Mouse (Mus musculus) CD4-positive, CD25-positive, alpha-beta regulatory T cell, adult 9 weeks (primary cell): ENCODE measurements around the gene Eif2ak4. TPM values are rescaled to one million over a fixed set of nuclear protein-coding genes. Genes with fewer than 3 reads are reported as not detected.

Experiments
- polyA plus RNA-seq: library from polyadenylated mRNA; unstranded; fragments of 100-300 nt; shearing (Covaris generic); gene quantifications from one replicate; pipeline ENCODE4 v1.2.1, GENCODE M21; 2017

Eif2ak4 gene
- polyA plus RNA-seq: 9.5 TPM

DNA sequence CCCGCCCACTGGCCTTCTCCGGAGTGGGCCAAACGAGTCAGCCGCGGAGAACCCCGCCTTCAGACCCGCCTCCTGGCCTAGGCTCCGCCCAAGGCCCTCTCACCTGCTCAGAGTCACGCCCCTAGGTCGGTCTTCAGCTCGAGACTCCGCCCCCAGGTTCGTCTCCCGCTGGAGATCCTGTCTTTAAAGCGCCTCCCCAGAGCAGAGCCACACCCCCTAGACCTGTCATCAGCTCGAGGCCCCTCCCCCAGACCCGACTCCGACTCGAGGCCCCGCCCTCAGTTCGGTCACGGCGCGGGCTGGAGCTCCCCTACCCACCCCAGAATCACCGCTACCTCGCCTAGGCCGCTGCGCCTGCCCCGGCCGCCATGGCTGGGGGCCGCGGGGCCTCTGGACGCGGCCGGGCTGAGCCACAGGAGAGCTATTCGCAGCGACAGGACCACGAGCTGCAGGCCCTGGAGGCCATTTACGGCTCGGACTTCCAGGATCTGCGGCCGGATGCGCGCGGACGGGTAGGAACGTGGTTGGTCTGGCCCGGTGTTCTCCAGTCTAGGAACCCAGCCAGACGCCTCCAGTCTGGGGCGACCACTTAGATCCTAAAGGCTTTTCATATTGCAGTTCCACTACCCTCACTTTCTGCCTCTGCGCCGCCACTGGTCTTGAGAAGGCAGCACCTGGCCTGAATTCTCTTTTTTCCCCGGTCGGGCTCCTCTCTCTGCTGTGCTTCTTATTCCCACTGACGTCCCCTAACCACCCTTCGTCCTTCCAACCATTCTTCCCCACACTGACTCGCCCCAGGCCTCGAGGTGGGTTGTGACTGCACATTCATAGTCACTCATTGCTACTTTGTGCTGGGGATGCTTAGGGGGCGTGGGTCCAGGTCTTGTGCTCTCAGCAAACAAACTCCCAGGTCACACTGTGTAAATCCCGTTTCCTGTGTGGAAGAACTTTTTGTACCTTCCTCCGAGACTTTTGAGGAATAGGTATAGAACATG is at the start of gene Eif2ak4:
TSS of gene Eif2ak4 (plus strand) at position 278 of the 995 bp plus-strand sequence.

DNA sequence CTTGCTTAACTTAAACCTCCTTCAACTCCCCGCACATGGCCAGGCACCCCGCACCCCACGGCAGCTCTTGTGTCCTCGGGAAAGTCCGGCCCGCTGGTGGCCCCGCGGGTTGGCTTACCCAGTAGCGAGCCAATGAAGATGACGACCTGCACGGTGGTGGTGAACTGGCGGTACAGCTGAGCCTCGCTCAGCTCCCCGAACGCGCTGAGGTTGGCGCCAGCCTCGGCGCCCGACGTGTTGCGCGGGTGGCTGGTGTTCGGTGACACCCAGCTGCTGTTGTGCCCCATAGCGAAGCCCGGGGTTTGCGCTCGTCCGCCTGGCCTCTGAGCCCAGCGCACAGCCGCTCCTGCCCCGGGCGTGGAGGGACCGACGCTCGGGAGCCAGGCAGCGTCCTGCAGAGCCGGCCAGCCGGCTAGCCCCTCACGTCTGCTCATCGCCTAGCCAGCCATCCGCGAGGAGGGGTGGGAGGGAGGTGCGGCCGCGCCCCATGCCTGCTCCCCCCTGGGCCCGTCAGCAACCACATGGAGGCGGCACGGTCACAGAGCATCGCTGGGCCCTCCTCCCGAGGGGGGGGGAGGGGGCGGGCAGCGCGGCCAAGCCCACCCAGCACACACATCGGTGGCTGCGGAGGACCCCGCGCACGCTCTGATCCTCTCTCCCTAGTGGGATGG is 15.4 kb upstream of the Eif2ak4 start, which contains the start of gene Gpr176:
TSS of gene Gpr176 (minus strand) at position 519 of the 671 bp plus-strand sequence.

DNA sequence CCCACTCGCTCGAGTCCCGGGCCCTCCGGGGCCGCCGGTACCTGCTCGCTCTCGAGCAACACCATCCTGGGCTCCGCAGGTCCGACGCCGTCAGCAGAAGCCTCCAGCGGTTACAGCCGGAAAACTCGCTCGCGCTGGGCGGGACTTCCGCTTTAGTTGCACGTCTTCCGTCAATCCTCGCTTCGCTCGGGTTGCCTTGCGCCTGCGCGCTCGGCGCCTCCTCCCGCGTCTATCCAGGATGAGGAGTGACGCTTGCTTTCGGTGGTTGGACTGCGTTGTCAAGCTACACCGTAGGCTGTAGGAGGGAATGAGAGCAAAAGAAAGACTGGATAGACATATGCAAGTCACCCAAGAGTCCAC is 91.1 kb downstream of the Eif2ak4 start, which contains the start of gene Srp14:
TSS of gene Srp14 (minus strand) at position 162 of the 360 bp plus-strand sequence.

Other genes with a start within 250 kb of the Eif2ak4 start
- gene Fsip1, start 131.7 kb upstream of the Eif2ak4 start, polyA plus RNA-seq: not detected
- gene Gpr176, start 15.2 kb upstream of the Eif2ak4 start, polyA plus RNA-seq: not detected
- 349 TPM for gene Srp14, start 91.1 kb downstream of the Eif2ak4 start, polyA plus RNA-seq
- gene Bmf, start 161.1 kb downstream of the Eif2ak4 start, polyA plus RNA-seq: 2.8 TPM
- gene Bub1b, start 209.6 kb downstream of the Eif2ak4 start, polyA plus RNA-seq: 7.5 TPM